Mouse (Mus musculus): ENCODE measurements around the gene Lsm2.
"Not testable (repeated sequence)": the region's sequence is repeated elsewhere in the genome, so short reads cannot be mapped to it uniquely, and the experiment has no call there.

Gene Lsm2

DNA sequence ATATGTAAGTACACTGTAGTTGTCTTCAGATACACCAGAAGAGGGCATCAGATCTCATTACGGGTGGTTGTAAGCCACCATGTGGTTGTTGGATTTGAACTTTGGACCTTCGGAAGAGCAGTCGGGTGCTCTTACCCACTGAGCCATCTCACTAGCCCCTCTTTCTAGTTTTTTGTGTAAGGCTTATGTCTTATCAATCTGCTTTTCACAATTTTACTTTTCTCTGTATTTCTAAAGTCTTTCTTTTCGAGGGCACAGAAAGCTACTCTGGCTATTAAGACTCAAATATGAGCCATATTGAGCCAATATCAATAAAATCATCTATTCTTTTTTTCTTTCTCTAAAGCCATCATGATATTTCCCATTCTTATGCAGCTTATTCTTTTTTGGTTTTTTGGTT lies 13.5 kb downstream of the Lsm2 start:
- not testable (repeated sequence) for DNase-seq

GRCm38 (mm10) chr17:34995927-34996326 lies 14.3 kb downstream of the Lsm2 start:
- DNase-seq = not testable (repeated sequence)

DNA sequence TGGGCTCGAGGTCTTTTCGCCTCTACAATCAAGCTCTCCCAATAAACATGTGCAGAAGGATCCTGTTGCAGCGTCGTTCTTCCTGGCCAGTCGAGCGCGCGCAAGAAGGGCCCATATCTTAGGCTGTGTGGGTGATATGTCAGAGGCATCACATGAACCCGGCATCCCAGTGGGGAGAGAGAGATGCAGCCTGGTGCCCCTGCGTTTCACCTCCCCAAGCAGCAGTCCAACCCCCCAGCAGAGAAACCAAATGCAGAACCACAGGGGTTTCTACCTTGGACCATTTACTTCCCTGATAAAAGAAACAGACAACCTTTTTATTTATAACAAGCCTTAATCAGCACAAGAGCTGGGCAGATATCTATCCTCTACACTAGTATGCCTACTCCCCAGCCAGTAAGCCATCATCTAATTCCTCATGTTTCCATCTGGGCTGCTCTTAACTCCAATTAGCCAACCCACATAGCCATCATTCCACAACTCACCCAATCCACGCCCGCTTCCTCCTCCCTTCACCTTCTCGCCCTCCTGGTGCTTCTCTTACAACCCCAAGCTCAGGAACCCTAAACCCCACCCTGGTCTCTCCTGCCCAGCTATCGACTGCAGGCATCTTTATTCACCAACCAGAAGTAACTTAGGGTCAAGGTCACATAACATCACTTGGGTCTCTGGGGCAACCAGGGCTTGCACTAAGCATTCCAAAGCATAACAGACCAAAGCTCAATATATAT lies 14.9 kb downstream of the Lsm2 start:
- no peak for DNase-seq

DNA sequence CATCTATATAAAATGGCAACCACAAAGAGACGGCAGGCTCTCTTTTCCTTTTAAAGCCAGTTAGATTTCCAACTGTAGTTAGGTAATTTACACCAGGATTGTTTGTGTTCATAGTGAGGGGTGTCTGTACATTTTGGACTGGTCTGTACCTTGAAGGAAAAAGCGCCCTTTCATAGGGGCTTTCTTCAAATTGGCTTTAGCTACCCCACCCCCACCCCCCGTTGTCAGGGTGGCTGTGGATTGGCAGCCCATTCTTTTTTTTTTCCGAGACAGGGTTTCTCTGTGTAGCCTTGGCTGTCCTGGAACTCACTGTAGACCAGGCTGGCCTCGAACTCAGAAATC lies 15.5 kb downstream of the Lsm2 start:
- no peak for DNase-seq

- DNase-seq = no peak
Measured at GRCm38 (mm10) chr17:34998526-34999430, 17.1 kb downstream of the Lsm2 start.

DNA sequence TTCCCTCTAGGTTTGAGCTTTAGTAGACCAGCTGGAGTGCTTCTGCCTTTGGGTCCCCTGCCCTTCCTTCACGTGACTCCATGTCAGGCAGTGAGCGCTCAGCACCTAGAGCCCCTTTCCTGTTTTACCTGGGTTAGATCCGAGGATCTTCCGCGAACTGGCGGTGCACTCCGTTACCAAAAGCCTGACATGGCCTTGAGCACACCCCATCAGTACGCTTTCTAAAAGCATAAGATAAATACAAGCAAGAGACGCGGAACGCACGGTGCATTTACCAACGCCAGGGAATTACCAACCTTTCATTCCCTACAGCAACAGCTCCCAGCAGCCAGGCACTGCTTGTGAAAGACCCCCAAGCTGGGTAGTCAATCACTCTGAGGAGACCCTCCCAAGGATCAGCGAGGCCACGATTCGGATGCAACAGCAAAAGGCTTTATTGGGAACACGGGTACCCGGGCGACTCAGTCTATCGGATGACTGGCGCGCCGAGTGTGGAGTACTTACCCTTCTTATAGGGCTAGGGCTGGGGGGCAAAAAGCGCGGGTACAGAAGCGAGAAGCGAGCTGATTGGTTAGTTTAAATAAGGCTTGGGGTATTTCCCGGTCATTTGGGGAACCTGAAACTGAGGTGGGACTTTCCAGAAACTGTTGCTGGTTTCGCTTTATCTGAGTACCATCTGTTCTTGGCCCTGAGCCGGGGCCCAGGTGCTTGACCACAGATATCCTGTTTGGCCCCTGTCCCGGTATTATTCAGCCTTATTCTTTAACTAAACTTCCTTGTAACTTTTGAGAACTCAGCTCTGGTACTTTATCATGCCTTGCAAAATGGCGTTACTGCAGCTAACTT lies 18.4 kb downstream of the Lsm2 start:
- peak in 1 of 2 experiments; percentile 12 for DNase-seq

- peak; percentile 85 to 88 for DNase-seq
Measured at GRCm38 (mm10) chr17:35000717-35001451, 19.2 kb downstream of the Lsm2 start, which contains the start of gene Vars. Gene Vars, plus strand, starts transcription at chr17:35000987.

DNA sequence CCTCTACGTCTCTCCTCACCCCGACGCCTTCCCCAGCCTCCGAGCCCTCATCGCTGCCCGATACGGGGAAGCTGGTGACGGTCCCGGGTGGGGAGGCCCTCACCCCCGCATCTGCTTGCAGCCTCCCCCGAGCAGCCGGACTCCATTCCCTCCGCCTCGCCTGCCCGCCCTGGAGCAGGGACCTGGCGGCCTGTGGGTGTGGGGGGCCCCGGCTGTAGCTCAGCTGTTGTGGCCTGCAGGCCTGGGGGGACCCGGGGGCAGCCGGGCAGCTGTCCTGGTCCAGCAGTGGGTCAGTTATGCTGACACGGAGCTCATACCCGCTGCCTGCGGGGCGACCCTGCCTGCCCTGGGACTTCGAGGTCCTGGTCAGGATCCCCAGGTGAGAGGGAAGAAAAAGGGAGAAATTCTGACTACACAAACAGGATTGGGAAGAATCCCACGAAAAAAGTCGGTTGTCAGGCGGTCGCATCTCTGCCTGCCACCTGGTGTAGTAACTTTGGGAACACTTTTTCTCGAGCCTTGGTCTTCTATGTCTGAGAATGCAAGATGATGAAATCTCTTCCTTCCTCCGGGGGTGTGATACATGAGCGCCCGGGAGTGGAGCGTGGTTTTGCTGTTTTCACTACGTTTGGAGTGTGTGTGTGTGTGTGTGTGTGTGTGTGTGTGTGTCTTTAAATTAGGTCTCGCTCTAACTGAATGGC lies 19.9 kb downstream of the Lsm2 start:
- DNase-seq = peak; percentile 41 to 53

DNA sequence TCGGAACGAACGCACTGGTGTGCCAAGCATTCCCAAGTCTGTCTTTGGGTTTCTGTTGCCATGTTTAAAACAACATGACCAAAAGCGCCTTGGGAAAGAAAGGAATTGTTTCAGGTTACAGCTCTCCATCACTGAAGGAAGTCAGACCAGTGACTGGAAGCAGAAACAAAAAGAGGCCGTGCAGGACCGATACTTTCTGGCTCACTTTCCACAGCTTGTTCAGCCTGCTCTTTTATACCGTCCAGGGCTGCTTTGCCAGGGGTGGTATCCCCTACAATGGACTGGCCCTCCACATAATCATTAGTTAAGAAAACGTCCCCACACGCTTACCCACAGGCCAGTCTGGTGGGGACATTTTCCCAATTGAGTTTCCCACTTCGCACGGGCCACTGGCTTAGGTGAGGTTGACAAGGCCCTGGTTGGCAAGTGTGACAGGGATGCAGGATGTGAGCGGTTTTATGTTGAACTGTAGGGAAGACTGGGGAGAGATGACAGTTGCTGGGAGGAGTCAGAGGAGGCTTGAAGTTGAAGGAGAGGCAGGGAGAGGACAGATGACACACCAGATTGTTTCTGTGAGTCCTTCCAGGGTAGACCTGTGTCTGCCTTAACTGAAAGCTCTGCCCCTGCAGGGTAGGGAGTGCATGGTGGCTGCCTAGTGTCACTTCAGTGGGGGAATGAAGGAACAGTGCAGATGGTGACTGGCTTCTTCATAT lies 20.6 kb downstream of the Lsm2 start:
- DNase-seq = peak in 1 of 2 experiments; percentile 24

- no peak for DNase-seq
Measured at GRCm38 (mm10) chr17:35003022-35003838, 21.6 kb downstream of the Lsm2 start.

DNA sequence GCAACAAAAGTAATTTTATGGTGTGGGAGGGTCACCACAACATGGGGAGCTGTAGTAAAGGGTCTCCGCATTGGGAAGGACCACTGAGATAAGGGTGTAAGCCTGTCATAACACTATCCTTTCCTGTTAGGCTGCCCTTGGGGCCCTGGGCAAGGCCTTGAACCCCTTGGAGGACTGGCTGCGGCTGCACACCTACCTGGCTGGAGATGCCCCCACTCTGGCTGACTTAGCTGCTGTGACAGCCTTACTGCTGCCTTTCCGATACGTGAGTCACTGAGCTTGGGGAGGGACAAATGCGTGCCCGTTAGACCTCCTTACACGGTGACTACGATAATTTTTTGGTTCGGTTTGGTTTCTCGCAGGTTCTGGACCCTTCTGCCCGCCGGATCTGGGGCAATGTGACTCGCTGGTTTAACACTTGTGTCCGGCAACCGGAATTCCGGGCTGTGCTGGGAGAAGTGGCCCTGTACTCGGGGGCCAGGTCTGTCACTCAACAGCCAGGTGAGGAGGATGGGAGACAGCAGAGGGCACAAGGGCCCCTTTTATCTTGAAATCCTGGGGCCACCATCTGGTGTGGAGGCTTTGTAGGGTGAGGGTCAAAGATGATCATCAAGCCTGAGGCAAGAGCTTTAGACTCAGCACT lies 22.5 kb downstream of the Lsm2 start:
- DNase-seq = no peak

GRCm38 (mm10) chr17:35005158-35005557 lies 23.5 kb downstream of the Lsm2 start:
- peak in 1 of 2 experiments; percentile 12 for DNase-seq

DNA sequence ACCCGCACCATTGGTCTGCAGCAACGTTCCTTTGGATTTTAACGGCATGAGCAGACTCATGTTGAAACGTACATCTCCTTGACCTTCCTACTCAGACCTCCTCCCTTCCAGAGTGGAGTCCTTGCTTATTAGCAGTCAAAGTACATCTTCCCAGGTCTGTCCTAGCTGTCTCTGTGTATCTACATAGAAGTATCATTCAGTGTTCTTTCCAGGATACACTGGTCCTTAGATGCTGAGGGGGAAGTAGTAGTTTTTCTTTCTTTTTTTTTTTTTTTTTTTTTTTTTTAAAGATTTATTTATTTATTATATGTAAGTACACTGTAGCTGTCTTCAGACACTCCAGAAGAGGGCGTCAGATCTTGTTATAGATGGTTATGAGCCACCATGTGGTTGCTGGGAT lies 24.2 kb downstream of the Lsm2 start:
- DNase-seq = not testable (repeated sequence)

- DNase-seq = no peak
Measured at GRCm38 (mm10) chr17:35007387-35007991, 25.8 kb downstream of the Lsm2 start.

- peak; percentile 76 to 82 for DNase-seq
Measured at GRCm38 (mm10) chr17:35009586-35009985, 27.9 kb downstream of the Lsm2 start.

DNA sequence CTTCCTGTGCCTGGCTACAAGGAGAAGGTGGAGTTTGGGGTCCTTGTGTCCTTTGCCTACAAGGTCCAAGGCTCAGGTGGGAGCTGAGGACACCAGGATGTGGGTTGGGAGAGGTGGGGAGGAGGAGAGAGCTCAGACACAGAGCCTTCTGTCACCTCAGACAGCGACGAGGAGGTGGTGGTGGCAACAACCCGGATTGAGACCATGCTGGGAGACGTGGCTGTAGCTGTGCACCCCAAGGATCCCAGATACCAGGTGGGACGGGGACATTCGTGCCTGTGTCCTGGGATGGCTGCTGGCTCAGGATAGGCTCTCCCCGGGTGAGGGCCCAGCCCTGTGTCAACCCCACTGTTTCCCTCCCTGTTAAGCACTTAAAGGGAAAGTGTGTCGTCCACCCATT lies 29.8 kb downstream of the Lsm2 start:
- peak in 1 of 2 experiments; percentile 7 for DNase-seq

- DNase-seq = peak in 1 of 2 experiments; percentile 21
Measured at GRCm38 (mm10) chr17:35012430-35012829, 30.8 kb downstream of the Lsm2 start.

DNA sequence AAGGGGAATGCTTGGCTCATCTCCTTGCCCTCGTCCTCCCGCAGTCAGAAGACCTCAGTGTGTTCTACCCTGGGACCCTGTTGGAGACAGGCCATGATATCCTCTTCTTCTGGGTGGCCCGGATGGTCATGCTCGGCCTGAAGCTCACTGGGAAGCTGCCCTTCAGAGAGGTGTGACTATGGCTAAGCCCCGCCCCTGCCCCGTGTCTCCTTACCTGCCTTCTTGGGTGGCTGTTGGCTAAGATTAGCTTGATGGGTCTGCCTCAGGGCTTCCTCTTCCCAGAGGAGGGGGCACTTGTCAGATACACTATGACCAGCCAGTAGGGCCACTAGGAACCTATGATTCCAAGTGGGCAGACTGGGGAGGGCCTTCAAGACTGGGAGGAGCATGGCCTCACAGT lies 31.6 kb downstream of the Lsm2 start:
- DNase-seq = peak; percentile 8 to 20

DNA sequence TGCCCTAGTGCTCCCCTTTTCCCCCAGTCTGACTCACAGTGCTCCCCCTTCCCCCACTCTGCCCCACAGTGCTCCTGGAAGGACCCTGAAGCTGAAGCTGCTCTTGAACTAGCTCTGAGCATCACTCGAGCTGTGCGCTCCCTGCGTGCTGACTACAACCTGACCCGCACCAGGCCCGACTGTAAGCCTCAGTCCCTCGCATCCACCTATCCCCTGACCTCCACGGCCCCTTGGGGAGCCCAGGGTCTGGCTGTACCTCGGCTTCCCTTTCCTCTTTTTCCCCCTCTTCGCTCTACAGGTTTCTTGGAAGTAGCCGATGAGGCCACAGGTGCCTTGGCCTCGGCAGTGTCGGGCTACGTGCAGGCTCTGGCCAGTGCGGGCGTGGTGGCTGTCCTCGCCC lies 33.6 kb downstream of the Lsm2 start:
- peak in 1 of 2 experiments; percentile 14 for DNase-seq
